ENCODE assay signal across 8 mouse cellular contexts in the genomic region with DNA sequence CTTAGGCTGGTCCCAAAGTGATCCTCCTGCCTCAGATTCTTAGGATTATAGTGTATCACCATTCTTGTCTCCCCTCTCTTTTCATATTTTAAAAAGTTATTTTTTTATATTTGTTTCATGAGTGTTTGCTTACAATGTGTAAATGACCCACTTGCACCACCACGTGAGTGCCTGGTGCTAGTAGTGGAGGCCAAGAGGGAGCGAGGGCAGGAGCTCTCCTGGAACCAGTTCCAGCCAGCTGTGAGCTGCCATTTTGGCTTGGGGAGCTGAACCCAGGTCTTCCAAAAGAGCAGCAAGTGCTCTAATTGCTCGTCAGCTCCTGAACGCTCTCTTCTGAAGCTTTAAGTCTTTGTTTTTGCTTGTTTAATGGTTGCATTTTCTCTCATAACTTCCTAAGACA. TPM values are rescaled to one million over a fixed set of nuclear protein-coding genes. Genes with fewer than 3 reads are reported as not detected.
A peak's percentile ranks its signal among the peaks of the same experiment; 100 is the strongest.
DNase-seq lines count a peak whose midpoint lies in the region; ATAC-seq and TF ChIP-seq lines count a peak whose summit lies in the region.

No protein-coding gene starts in this region.

- H3K4me1 ChIP-seq in hindbrain, embryonic 16.5 days (ENCODE audit: control insufficient read depth, insufficient read depth, low read depth, low read length) = peaks cover 23% of the 10 kb centered on the region
- peaks cover 25% of the 10 kb centered on the region for H3K4me1 ChIP-seq in liver, postnatal 0 days (ENCODE audit: insufficient read depth)

- H3K27me3 ChIP-seq in hindbrain, embryonic 16.5 days (replicated peaks; ENCODE audit: control insufficient read depth, insufficient read depth, low read length) = no peaks in the 10 kb centered on the region
- no peaks in the 10 kb centered on the region for H3K27me3 ChIP-seq in liver, postnatal 0 days (ENCODE audit: insufficient read depth, low read length)

- TF ChIP-seq EP300 in liver, postnatal 0 days (IDR thresholded peaks at IDR 0.05; ENCODE audit: low read depth) = no peak

- no peak overlapping the region for H3K9ac ChIP-seq in hindbrain, embryonic 16.5 days (ENCODE audit: low read depth, low read length)
- peak overlapping the region; percentile 99; the same call in 1 of the 2 replicates for H3K9ac ChIP-seq in liver, postnatal 0 days (replicated peaks)

- 63% methylated on average over 4 of the region's 4 CpGs for WGBS in hindbrain, embryonic 16.5 days
- 57% methylated on average over 4 of the region's 4 CpGs for WGBS in liver, postnatal 0 days (ENCODE audit: insufficient replicate concordance)

- H3K36me3 ChIP-seq in hindbrain, embryonic 16.5 days (ENCODE audit: control insufficient read depth, insufficient read depth, low read length) = no peaks in the 10 kb centered on the region
- H3K36me3 ChIP-seq in liver, postnatal 0 days (replicated peaks; ENCODE audit: insufficient read depth, low read length) = peaks cover 8% of the 10 kb centered on the region; the same call in 1 of the 2 replicates

- peak; percentile 16 for DNase-seq in adrenal gland, postnatal 14 days
- no peak for DNase-seq in adrenal gland, postnatal 25 days
- peak; percentile 77 for DNase-seq in ZHBTc4 (ENCODE audit: low read depth, low spot score)
- DNase-seq in liver, postnatal 0 days = no peak
- DNase-seq in right cerebral cortex, postnatal 14 days = no peak
- DNase-seq in layer of hippocampus, postnatal 36 days = no peak

- ATAC-seq in hindbrain, embryonic 16.5 days = no peak
- ATAC-seq in liver, postnatal 0 days = no peak
- ATAC-seq in erythroid progenitor cell, adult 5-6 weeks (replicated peaks; ENCODE audit: low FRiP score, poor library complexity, severe bottlenecking) = no peak

- no peak for TF ChIP-seq CTCF in liver, postnatal 0 days (IDR thresholded peaks at IDR 0.05; ENCODE audit: low read depth)

- H3K27ac ChIP-seq in hindbrain, embryonic 16.5 days (ENCODE audit: low read depth, low read length) = no peak overlapping the region
- 0 out of 2 replicates have a peak overlapping the region, but pooled peaks have one; percentile 98 for H3K27ac ChIP-seq in liver, postnatal 0 days (ENCODE audit: low read depth)

- H3K9me3 ChIP-seq in hindbrain, embryonic 16.5 days (ENCODE audit: control insufficient read depth, low read length) = no peaks in the 10 kb centered on the region
- H3K9me3 ChIP-seq in liver, postnatal 0 days (ENCODE audit: low read length) = no peaks in the 10 kb centered on the region

- H3K4me3 ChIP-seq in hindbrain, embryonic 16.5 days (ENCODE audit: low read length) = no peak overlapping the region; the same call in 1 of the 2 replicates
- peak overlapping the region; percentile 97 for H3K4me3 ChIP-seq in liver, postnatal 0 days (ENCODE audit: low read depth, low read length)

- peak overlapping the region; percentile 70 for H3K4me2 ChIP-seq in hindbrain, embryonic 16.5 days (ENCODE audit: low read length)
- H3K4me2 ChIP-seq in liver, postnatal 0 days (ENCODE audit: low read depth, low read length) = peak overlapping the region; percentile 78

RNA-seq across cellular contexts. Expression of a gene that starts 3.6 kb away (rescaled TPM):
- total RNA-seq in adrenal gland, postnatal 14 days (2021) = 120 and 135 TPM in 2 replicates
- 143 and 172 TPM in 2 replicates for total RNA-seq in adrenal gland, postnatal 25 days (2021)
- polyA plus RNA-seq in hindbrain, embryonic 16.5 days (2015; fragmentation: Nextera tagmentation; extraction: Ambion mirVana) = 72.8 and 74.5 TPM in 2 replicates
- polyA plus RNA-seq in liver, postnatal 0 days (2015; fragmentation: Nextera tagmentation; extraction: Ambion mirVana) = 41.6 and 46.3 TPM in 2 replicates
- 102 and 124 TPM in 2 replicates for total RNA-seq in erythroid progenitor cell, adult 5-6 weeks (2015; ENCODE audit: low replicate concordance)
- total RNA-seq in erythroid progenitor cell, adult 5-6 weeks (2017; ENCODE audit: low replicate concordance) = 107 and 145 TPM in 2 replicates
- 100 to 1,000 TPM; 131 TPM for total RNA-seq in layer of hippocampus, postnatal 36 days (2021)

Comparison
In these comparisons a context has a peak if more than half of its experiments do, and no peak if none do; other contexts are left out.
1. DNase-seq: peak in adrenal gland, postnatal 14 days (single experiment) and ZHBTc4 (single experiment); none in adrenal gland, postnatal 25 days (single experiment), liver, postnatal 0 days (single experiment), right cerebral cortex, postnatal 14 days (single experiment) and layer of hippocampus, postnatal 36 days (0 of 2).